Mouse (Mus musculus) granulocyte monocyte progenitor cell, adult 5-6 weeks (primary cell): ENCODE measurements around the gene Gm21767. TPM values are rescaled to one million over a fixed set of nuclear protein-coding genes. Genes with fewer than 3 reads are reported as not detected.
"Not testable (repeated sequence)": the region's sequence is repeated elsewhere in the genome, so short reads cannot be mapped to it uniquely, and the experiment has no call there.

Source experiments
- ATAC-seq: replicated peaks from 2 replicates; pipeline ENCODE4 v1.8.0; 2016; ENCODE audit warnings: mild to moderate bottlenecking, moderate TSS enrichment, inconsistent platforms; ENCODE audit not compliant: poor library complexity, severe bottlenecking
- total RNA-seq, 2 experiments: library from RNA; stranded (forward) in 1 of 2; stranded (reverse) in 1 of 2; fragments of 200-712, 200-1000 nt in 1 of 2; fragments of >200 nt in 1 of 2; fragmentation: Nextera tagmentation in 1 of 2; gene quantifications; 2 replicates each; pipeline ENCODE4 v1.2.3; 2014 to 2017

Gm21767 gene
- total RNA-seq (2014; fragmentation: Nextera tagmentation) (not detected in 2 replicates), total RNA-seq (2017) (not detected in 2 replicates)

DNA sequence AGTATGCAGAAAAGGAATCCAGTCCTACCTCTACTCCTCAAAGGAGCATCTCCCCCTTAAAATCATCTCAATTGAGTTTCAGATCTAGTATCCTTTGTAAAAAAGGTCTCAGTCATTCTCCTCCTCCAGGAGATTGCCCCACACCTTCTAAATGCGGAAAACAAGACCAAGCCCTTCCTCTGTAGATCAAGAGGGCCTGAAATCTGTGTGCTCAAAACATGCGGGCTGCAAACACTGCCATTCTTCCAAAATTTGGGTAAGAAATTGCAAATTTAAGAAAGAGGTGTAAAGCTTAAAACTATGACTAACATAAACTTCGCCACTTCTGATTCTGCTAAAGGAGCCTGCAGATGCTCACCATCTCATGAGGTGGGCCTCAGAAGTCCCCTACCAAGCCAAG lies at the start of gene Gm21767:
Gm21767 (plus strand) TSS at position 301 of the 400 bp plus-strand sequence.
- ATAC-seq, result not testable (repeated sequence)
